Mouse (Mus musculus) limb, embryonic 14.5 days (tissue): ENCODE results near the gene Nup155. TPM values are rescaled to one million over a fixed set of nuclear protein-coding genes. Genes with fewer than 3 reads are reported as not detected.
"Not testable (repeated sequence)": the region's sequence is repeated elsewhere in the genome, so short reads cannot be mapped to it uniquely, and the experiment has no call there.

Source experiments
- ATAC-seq: fragments of 200-750 bp; cut with Nextera tagmentation; 2 replicates; pipeline ENCODE4 v1.8.0; 2017; ENCODE audit warnings: low read depth, moderate number of reproducible peaks, moderate TSS enrichment; ENCODE audit not compliant: low FRiP score
- DNase-seq: peaks from one replicate; pipeline ENCODE4 v3.0.0-alpha.2; 2015; ENCODE audit warnings: low spot score
- H3K27ac ChIP-seq: fragments of 300-500 bp; sonication (generic); replicated peaks from 2 replicates; pipeline ENCODE4 v1.5.1; 2014; ENCODE audit warnings: low read depth, mild to moderate bottlenecking, low read length, moderate library complexity, mixed read lengths
- H3K27me3 ChIP-seq: fragments of 300-500 bp; sonication (generic); 2 replicates; pipeline ENCODE4 v1.6.1; 2014; ENCODE audit warnings: low read length, mixed read lengths; ENCODE audit not compliant: control insufficient read depth, insufficient read depth
- H3K36me3 ChIP-seq: fragments of 300-500 bp; sonication (generic); 2 replicates; pipeline ENCODE4 v1.6.1; 2014; ENCODE audit warnings: mild to moderate bottlenecking, low read length, moderate library complexity, mixed read lengths; ENCODE audit not compliant: control insufficient read depth, insufficient read depth
- H3K4me1 ChIP-seq: fragments of 300-500 bp; sonication (generic); 2 replicates; pipeline ENCODE4 v1.6.1; 2014; ENCODE audit warnings: antibody characterized with exemption, low read length, mixed read lengths; ENCODE audit not compliant: control insufficient read depth, insufficient read depth
- H3K4me2 ChIP-seq: fragments of 300-500 bp; sonication (generic); replicated peaks from 2 replicates; pipeline ENCODE4 v1.6.1; 2014; ENCODE audit warnings: low read depth, mild to moderate bottlenecking, low read length, moderate library complexity; ENCODE audit not compliant: severe bottlenecking
- H3K4me3 ChIP-seq: fragments of 300-500 bp; sonication (generic); replicated peaks from 2 replicates; pipeline ENCODE4 v1.5.1; 2014; ENCODE audit warnings: low read length
- H3K9ac ChIP-seq: fragments of 300-500 bp; sonication (generic); 2 replicates; pipeline ENCODE4 v1.6.1; 2014; ENCODE audit warnings: mild to moderate bottlenecking, low read depth, low read length, moderate library complexity; ENCODE audit not compliant: severe bottlenecking
- H3K9me3 ChIP-seq: fragments of 300-500 bp; sonication (generic); 2 replicates; pipeline ENCODE4 v1.6.1; 2016; ENCODE audit warnings: low read length; ENCODE audit not compliant: control insufficient read depth
- POLR2A ChIP-seq: fragments of 200-500 bp; IDR thresholded peaks from 2 replicates; pipeline ENCODE4 v1.8.0; 2012; ENCODE audit warnings: inconsistent platforms, mild to moderate bottlenecking, moderate library complexity, borderline replicate concordance; ENCODE audit not compliant: insufficient read depth, insufficient read length; ENCODE audit errors: extremely low read depth
- WGBS: fragments of 180-500 bp; shearing (Covaris S2); extraction: QIAGEN DNeasy Blood & Tissue Kit; methylation state at CpG from one replicate; pipeline ENCODE4 v1.1.7; 2014; 5-methylcytosine and 5-hydroxymethylcytosine counted together
- polyA plus RNA-seq, 2 experiments: library from polyadenylated mRNA; depleted of rRNA in 1 of 2; stranded (reverse) in 1 of 2; unstranded in 1 of 2; fragments of >200 nt; fragmentation: Nextera tagmentation in 1 of 2; extraction: Ambion mirVana in 1 of 2; gene quantifications; 2 replicates each; pipeline versions ENCODE4 v1.2.1 to v1.2.3; 2012 to 2014

Nup155 gene
- polyA plus RNA-seq, 2 experiments: 16.7 to 26.6 TPM

GRCm38 (mm10) chr15:8088715-8089114 is 20.4 kb upstream of the Nup155 start:
- no peak overlapping the region for H3K4me2 ChIP-seq
- H3K27me3 ChIP-seq: no peaks in the 10 kb centered on the region
- peaks cover 27% of the 10 kb centered on the region for H3K36me3 ChIP-seq
- ATAC-seq: no peak
- no peak for TF ChIP-seq POLR2A
- no peak overlapping the region for H3K4me3 ChIP-seq
- WGBS: 82% methylated on average over 3 of the region's 3 CpGs
- DNase-seq: no peak
- no peaks in the 10 kb centered on the region for H3K4me1 ChIP-seq
- no peaks in the 10 kb centered on the region for H3K9me3 ChIP-seq
- no peak overlapping the region for H3K27ac ChIP-seq
- no peak overlapping the region for H3K9ac ChIP-seq

- no peak for TF ChIP-seq POLR2A
- Histone ChIP-seq H3K27ac (no peak overlapping the region), H3K27me3 (no peaks in the 10 kb centered on the region), H3K4me1 (no peaks in the 10 kb centered on the region), H3K4me2 (no peak overlapping the region), H3K9ac (no peak overlapping the region), H3K36me3 (peaks cover 40% of the 10 kb centered on the region), H3K4me3 (no peak overlapping the region), H3K9me3 (no peaks in the 10 kb centered on the region)
- whole genome bisulfite sequencing: 95% methylated on average over 2 of the region's 2 CpGs
- ATAC-seq (no peak), DNase-seq (no peak)
Measured at GRCm38 (mm10) chr15:8090685-8091084, 18.4 kb upstream of the Nup155 start.

GRCm38 (mm10) chr15:8092668-8093067 is 16.4 kb upstream of the Nup155 start:
- H3K4me2 ChIP-seq, ATAC-seq, H3K27ac ChIP-seq, H3K4me1 ChIP-seq, DNase-seq, H3K9ac ChIP-seq, H3K4me3 ChIP-seq, H3K27me3 ChIP-seq, H3K9me3 ChIP-seq: not testable (repeated sequence)
- 81% methylated on average over 1 of the region's 1 CpGs for WGBS
- peaks cover 50% of the 10 kb centered on the region for H3K36me3 ChIP-seq

GRCm38 (mm10) chr15:8097853-8098252 is 11.2 kb upstream of the Nup155 start:
- H3K9me3 ChIP-seq: no peaks in the 10 kb centered on the region
- H3K9ac ChIP-seq: no peak overlapping the region
- 28% methylated on average over 7 of the region's 7 CpGs for WGBS
- no peak overlapping the region for H3K27ac ChIP-seq
- peaks cover 30% of the 10 kb centered on the region for H3K36me3 ChIP-seq
- no peaks in the 10 kb centered on the region for H3K27me3 ChIP-seq
- H3K4me1 ChIP-seq: no peaks in the 10 kb centered on the region
- H3K4me2 ChIP-seq: peak overlapping the region; percentile 40
- no peak for TF ChIP-seq POLR2A
- DNase-seq: no peak
- no peak for ATAC-seq
- H3K4me3 ChIP-seq: peak overlapping the region; percentile 82

GRCm38 (mm10) chr15:8098774-8099749 is 10.0 kb upstream of the Nup155 start, which contains the start of gene Wdr70:
TSS of gene Wdr70 (minus strand) at chr15:8099209.
- peak within 1 kb of the TSS; percentile 57 for H3K4me2 ChIP-seq
- H3K9me3 ChIP-seq: no peaks in the 10 kb centered on the region
- H3K36me3 ChIP-seq: peaks cover 23% of the 10 kb centered on the region
- DNase-seq (peak; percentile 89), ATAC-seq (peak; percentile 95)
- no peaks in the 10 kb centered on the region for H3K27me3 ChIP-seq
- H3K4me1 ChIP-seq: no peaks in the 10 kb centered on the region
- TF ChIP-seq POLR2A: 0 out of 2 replicates have a peak, but pooled peaks have one; percentile 20
- H3K27ac ChIP-seq: 0 out of 2 replicates have a peak within 1 kb of the TSS, but pooled peaks have one; percentile 26
- peak within 1 kb of the TSS; percentile 85 for H3K9ac ChIP-seq
- peak within 1 kb of the TSS; percentile 82 for H3K4me3 ChIP-seq
- 3% methylated on average over 56 of the region's 56 CpGs for WGBS

- H3K4me3 ChIP-seq, H3K9ac ChIP-seq, H3K4me1 ChIP-seq, H3K4me2 ChIP-seq, H3K36me3 ChIP-seq, H3K27ac ChIP-seq, ATAC-seq, H3K9me3 ChIP-seq, DNase-seq, H3K27me3 ChIP-seq: not testable (repeated sequence)
- WGBS: 85% methylated on average over 13 of the region's 15 CpGs
Measured at GRCm38 (mm10) chr15:8101975-8102542, 7.0 kb upstream of the Nup155 start.
